Mouse (Mus musculus): ENCODE results near the gene Gimap1.
A peak's percentile ranks its signal among the peaks of the same experiment; 100 is the strongest.

Gene Gimap1

GRCm38 (mm10) chr6:48740501-48741169 lies 1.8 kb downstream of the Gimap1 start:
- no peak for DNase-seq (ENCODE audit: low read depth, low spot score)

GRCm38 (mm10) chr6:48741273-48741672 lies 2.4 kb downstream of the Gimap1 start:
- DNase-seq (ENCODE audit: low read depth, low spot score) = no peak

- no peak for DNase-seq (ENCODE audit: low read depth, low spot score)
Measured at GRCm38 (mm10) chr6:48741711-48742206, 2.9 kb downstream of the Gimap1 start.

- no peak for DNase-seq (ENCODE audit: low read depth, low spot score)
Measured at GRCm38 (mm10) chr6:48742422-48743351, 3.8 kb downstream of the Gimap1 start.

- no peak for DNase-seq (ENCODE audit: low read depth, low spot score)
Measured at GRCm38 (mm10) chr6:48745490-48745889, 6.6 kb downstream of the Gimap1 start.

- no peak for DNase-seq (ENCODE audit: low read depth, low spot score)
Measured at GRCm38 (mm10) chr6:48745959-48746889, 7.4 kb downstream of the Gimap1 start, which contains the start of gene Gimap5. Gene Gimap5 (plus strand): TSS chr6:48746197.

- DNase-seq (ENCODE audit: low read depth, low spot score) = no peak
Measured at GRCm38 (mm10) chr6:48747091-48747966, 8.5 kb downstream of the Gimap1 start.

GRCm38 (mm10) chr6:48763567-48764270 lies 24.9 kb downstream of the Gimap1 start:
- no peak for DNase-seq (ENCODE audit: low read depth, low spot score)

GRCm38 (mm10) chr6:48764496-48764895 lies 25.6 kb downstream of the Gimap1 start:
- DNase-seq (ENCODE audit: low read depth, low spot score) = no peak

GRCm38 (mm10) chr6:48768178-48768869 lies 29.5 kb downstream of the Gimap1 start:
- no peak for DNase-seq (ENCODE audit: low read depth, low spot score)

- no peak for DNase-seq (ENCODE audit: low read depth, low spot score)
Measured at GRCm38 (mm10) chr6:48768933-48769332, 30.1 kb downstream of the Gimap1 start.

GRCm38 (mm10) chr6:48770696-48771095 lies 31.8 kb downstream of the Gimap1 start, which contains the start of gene Gimap3:
Gene Gimap3 (minus strand): TSS chr6:48770851.
- no peak for DNase-seq (ENCODE audit: low read depth, low spot score)

GRCm38 (mm10) chr6:48772030-48772429 lies 33.2 kb downstream of the Gimap1 start:
- peak; percentile 39 for DNase-seq (ENCODE audit: low read depth, low spot score)

GRCm38 (mm10) chr6:48784406-48784805 lies 45.6 kb downstream of the Gimap1 start:
- no peak for DNase-seq (ENCODE audit: low read depth, low spot score)

- no peak for DNase-seq (ENCODE audit: low read depth, low spot score)
Measured at GRCm38 (mm10) chr6:48785189-48785588, 46.3 kb downstream of the Gimap1 start.

GRCm38 (mm10) chr6:48785601-48786000 lies 46.7 kb downstream of the Gimap1 start:
- DNase-seq (ENCODE audit: low read depth, low spot score) = no peak

- DNase-seq (ENCODE audit: low read depth, low spot score) = no peak
Measured at GRCm38 (mm10) chr6:48787867-48788266, 49.0 kb downstream of the Gimap1 start.
